Mouse (Mus musculus): ENCODE measurements around the gene Hyal2.
"Not testable (repeated sequence)": the region's sequence is repeated elsewhere in the genome, so short reads cannot be mapped to it uniquely, and the experiment has no call there.

Hyal2 gene

DNA sequence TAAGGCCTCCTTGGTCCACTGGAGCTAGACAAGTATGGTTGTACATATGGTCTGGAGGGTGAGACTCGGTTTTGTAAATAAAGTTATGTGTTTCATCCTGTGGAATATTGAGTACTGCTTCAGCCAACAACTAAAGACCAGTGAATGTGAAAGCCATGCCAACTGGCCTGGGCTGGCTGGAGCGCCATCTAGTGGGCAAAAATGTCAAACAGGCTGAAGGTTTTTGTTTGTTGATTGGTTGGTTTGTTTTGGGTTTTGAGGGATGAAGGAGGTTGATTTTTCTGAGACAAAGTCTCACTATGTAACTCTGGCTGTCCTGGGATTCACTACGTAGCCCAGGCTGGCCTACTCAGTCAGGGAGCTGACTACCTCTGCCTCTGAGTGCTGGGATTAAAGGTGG lies 22.1 kb upstream of the Hyal2 start:
- DNase-seq (ENCODE audit: extremely low read depth, low read depth): no peak

DNA sequence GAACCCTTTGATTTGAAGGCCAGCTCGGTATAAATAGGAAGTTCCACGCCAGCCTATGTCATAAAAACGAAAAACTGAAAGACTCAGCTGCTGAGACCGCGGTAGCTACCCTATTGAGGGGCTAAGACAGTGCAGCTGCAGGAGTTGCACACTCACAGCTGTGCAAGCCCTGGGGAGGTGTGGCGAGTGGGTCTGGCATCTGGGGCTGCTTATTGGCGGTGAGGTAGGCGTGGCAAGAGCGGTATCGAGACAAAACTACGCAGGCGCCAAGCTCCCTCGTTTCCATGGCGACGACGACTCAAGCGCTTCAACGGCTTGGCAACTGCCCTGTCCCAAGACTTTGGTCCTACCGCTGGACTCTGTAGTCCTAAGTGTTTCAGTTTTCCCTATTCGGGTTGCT lies 20.7 kb upstream of the Hyal2 start, which contains the start of gene Zmynd10:
Gene Zmynd10 (plus strand): TSS at position 273 of the 400 bp plus-strand sequence.
- no peak for DNase-seq (ENCODE audit: extremely low read depth, low read depth)

DNA sequence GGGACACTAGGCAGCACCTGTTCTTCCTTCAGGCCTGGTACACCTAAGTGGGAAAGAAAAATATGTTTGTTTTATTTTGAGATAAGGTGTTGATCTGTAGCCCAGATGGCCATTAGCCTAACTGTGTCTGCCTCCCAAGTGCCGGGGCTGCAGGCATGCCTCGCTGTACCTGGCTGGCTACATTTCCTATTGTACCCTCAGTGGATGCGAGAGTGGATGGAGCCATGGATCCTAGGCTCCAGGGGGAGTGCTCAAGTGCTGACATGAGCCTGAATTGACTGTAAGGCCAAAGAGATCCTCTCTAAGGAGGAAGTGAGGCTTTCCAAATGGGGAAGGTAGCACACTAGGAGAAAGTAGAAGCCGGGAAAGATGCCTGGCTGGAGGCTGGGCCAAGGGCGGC lies 19.8 kb upstream of the Hyal2 start:
- DNase-seq (ENCODE audit: extremely low read depth, low read depth): no peak

DNA sequence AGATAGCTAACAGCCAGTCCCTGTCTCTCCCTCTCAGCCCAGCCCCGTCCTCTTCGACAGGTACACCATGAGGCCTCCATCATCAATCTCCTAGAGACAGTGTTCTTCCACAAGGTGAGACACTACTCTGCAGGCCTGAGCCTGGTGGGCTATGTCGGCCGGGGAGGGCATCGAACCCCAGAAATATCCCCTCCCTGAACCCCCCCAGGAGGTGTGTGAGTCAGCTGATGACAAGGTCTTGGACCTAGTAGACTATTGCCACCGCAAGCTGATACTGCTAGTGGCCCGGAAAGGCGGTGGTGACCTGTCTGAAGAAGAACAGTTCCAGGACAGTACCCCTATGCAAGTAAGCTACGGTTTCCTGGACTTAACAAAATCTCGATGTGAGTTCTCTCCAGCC lies 18.9 kb upstream of the Hyal2 start:
- no peak for DNase-seq (ENCODE audit: extremely low read depth, low read depth)

DNA sequence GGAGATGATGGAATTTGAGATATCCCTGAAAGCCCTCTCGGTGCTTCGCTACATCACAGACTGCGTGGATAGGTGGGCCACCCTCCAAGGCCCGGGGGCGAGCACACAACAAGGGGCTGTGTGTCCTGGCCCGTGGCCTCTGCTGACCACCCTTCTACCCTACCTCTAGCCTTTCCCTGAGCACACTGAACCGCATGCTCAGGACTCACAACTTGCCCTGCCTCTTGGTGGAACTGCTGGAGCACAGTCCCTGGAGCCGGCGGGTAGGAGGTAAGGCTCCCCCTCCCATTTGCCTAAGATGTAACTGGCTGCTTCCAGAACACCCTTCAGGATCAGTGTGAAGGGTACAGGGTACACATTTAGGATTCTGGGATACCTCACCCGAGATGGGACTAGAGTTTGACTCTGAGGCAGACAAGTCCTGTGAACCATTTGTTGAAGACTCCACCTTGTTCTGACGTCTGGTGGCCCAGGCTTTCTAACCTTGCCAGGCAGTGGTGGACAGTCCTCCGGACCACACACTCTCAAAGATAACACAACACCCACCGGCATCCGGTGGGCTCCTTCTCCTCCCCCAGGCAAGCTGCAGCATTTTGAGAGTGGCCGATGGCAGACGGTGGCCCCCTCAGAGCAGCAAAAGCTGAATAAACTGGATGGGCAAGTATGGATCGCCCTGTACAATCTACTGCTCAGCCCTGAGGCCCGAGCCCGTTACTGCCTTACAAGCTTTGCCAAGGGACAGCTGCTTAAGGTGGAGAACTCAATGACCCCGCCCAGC lies 18.3 kb upstream of the Hyal2 start:
- DNase-seq (ENCODE audit: extremely low read depth, low read depth): no peak

DNA sequence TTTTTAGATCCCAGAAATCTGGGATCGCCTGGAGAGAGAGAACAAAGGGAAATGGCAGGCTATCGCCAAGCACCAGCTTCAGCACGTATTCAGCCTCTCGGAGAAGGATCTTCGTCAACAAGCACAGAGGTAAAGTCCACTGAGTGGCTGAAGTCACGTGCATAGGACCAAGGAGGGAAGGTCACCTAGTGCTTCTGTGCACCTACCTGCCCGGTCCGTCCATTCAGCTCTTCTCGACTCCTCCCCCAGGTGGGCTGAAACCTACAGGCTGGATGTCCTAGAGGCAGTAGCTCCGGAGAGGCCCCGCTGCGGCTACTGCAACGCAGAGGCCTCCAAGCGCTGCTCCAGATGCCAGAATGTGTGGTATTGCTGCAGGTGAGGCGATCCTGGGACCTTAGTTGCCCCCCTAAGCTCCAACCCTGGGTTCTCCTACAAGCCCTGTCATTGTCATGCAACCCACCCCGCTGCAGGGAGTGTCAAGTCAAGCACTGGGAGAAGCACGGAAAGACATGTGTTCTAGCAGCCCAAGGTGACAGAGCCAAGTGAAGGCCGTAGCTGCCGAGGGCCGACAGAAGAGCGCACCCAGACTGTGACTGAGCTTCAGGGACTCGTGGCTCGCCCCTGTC lies 17.1 kb upstream of the Hyal2 start:
- DNase-seq (ENCODE audit: extremely low read depth, low read depth): no peak

DNA sequence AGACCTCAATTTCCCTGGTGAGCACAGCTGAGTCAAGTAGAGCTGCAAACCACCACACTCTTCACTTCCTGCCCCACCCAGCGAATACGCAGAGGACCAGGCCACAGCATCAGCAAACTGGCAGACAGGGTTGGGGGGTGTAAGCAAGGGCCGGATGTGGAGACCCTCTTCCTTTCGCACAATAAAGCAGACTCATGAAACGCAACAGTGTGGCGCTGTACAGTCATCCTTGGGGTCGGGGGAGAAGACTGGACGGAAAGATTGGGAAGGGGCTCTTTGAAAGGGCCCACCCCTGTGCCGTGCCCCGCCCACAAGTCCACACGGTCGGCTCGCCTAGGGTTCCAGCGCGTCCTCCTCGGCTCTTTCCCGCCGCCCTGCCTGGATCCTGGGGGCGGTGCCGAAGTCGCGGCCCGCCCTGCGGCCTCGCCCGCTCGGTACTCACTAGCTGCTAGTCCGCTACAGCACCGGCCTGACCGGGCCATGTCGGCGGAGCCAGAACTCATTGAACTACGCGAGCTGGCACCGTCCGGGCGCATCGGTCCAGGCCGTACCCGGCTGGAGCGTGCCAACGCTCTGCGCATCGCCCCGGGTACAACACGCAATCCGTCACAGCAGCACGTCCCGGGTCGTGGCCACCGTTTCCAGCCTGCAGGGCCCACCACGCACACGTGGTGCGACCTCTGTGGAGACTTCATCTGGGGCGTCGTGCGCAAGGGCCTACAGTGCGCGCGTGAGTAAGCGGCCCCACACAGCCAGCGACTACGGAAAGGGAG lies 16.4 kb upstream of the Hyal2 start, which contains the start of gene Rassf1:
Gene Rassf1 (plus strand): TSS at position 439 of the 773 bp plus-strand sequence.
- no peak for DNase-seq (ENCODE audit: extremely low read depth, low read depth)

DNA sequence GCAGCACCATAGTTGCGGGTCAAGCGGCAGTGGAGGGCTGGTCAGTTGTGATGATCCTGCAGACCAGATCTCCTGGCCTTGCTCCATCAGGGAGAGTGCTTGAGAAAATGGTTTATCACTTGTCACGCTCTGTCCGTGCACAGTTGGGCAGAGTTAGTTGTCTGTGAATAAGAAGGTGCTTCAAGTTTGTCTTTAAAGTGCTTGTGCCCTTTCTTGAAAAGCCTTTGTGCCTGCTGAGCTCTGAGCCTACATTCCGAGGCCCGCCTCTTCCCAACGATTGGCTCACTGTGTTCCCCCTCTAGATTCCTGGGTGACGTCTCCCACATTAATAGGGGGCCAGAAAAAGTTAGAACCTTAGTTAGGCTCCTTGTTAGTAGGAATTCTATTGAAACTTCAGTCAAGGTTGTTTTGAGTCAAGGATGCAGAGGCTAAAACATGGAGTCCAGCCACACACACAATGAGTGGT lies 15.8 kb upstream of the Hyal2 start:
- DNase-seq (ENCODE audit: extremely low read depth, low read depth): no peak

DNA sequence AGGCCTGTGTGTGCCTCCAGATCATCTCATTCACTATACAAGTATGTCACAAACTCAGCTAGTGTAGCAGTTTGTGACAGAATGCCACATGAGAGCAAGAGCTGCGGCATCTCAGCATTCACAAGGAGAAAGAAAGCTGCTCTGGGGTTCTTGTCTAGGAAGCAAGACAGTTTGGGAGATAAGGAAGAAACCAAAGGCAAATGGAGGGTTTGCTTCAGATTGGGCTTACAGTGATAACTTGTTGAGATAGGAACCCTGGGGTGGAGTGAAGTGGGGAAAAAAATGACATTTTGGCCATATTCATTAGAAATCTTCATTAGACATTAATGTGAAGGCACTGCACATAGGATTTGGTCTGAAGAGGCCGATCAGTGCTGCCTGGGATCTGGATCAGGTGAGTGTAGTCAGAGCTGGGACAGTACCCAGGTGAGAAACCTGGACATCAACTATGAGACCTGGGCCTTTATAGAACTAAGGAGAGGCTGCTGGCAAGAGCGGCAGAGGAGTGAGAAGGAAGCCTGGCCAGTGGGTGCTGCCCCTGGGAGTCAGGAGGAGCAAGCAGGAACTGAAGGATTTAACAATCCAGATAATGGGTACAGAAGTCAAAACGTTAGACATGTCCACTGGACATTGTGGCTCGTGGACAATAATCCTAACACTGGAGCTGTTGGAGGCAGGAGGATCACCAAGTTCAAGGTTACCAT lies 14.9 kb upstream of the Hyal2 start:
- no peak for DNase-seq (ENCODE audit: extremely low read depth, low read depth)

DNA sequence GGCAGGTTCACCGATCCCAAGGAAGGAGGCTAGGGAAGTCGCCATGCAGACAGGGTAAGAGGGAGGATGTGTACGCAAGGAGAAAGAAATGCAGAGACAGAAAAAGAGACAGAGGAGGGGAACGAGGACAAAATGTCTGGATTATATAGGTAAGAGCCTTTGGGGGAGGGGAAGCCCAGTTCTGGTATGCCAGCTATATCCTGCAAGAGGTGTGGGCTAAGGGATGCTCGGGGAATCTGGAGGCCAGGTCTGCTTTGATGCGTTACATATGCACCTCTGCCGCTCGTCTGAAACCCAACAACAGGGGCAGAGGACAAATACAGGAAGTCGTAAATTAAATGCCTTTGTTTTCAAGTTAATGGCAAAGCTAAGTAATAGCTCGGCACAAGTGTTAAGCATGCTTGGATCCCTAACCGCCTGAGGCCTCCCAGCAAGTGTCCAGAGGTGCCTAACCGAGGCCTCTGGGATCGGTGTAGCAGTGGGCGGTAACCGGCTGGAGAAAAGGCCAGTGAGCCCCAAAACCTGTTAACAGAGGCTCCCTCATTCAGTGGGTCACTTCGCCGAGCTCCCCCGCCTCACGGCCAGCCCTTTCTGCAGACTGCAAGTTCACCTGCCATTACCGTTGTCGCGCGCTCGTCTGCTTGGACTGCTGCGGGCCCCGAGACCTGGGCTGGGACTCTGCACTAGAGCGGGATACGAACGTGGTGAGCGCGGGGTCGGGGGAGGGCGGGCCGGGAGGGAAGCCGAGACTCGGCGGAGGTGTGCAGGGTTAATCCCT lies 14.0 kb upstream of the Hyal2 start:
- no peak for DNase-seq (ENCODE audit: extremely low read depth, low read depth)

DNA sequence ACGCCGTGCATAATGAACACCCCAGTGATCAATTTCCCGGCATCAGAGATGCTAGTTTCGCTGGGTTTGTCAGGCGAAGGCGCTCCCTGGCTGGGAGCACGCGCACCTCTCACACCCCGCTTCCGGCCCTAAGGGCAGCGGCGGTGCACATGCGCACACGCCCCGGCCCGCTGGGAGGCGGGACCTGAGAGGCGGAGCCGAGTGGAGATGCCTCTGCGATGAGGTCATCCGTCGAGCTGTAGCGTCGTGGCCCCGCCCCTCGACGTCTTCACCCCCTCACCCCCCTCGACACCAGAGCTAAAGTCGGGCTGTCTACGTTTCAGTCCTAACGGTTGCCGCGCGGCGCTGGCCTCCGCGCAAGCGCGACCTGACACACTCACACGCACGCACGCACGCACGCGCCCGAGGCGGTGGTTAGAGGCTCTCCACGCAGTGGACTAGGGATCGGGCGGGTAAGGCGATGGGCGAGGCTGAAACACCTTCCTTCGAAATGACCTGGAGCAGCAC lies 13.4 kb upstream of the Hyal2 start:
- DNase-seq (ENCODE audit: extremely low read depth, low read depth): peak; percentile 94

DNA sequence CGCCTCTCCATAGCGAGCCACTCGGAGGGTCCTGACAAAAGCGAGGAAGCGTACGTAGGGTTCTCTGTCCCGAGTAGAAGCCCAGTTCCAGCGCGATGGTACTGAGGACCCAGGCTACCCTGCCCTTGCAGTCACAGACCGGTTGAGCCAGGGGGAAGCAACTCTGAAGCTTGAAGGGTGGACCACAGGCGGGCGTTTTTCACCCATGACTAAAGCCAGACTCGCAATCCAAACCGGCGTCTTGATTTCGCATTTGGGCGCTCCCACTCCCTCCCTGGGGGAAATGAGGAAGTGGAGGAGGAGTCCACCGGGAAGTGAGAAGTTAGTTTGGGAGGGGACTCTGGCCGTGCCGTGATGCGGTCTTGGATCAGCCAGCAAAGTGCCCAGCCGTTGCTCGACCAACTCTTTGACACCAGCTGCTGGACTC lies 12.7 kb upstream of the Hyal2 start:
- peak; percentile 71 for DNase-seq (ENCODE audit: extremely low read depth, low read depth)

DNA sequence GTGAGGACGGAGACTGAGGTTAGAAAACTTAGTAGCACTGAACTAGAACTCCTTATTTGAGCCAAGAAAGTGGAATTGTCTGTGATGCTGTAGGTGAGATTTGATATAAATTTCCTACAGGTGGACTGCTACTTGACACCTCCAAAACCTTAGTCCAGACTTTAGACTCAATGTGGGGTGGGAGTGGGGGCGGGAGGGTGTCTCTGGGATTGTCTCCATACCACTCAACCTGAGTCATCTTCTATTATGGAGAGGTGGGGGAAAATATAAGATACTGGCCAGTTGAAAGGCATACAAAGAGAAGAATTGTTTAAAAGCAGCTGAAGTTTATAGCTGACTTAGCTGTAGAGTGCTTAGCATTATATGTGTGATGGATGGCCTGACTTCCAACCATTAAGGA lies 12.0 kb upstream of the Hyal2 start:
- DNase-seq (ENCODE audit: extremely low read depth, low read depth): no peak

DNA sequence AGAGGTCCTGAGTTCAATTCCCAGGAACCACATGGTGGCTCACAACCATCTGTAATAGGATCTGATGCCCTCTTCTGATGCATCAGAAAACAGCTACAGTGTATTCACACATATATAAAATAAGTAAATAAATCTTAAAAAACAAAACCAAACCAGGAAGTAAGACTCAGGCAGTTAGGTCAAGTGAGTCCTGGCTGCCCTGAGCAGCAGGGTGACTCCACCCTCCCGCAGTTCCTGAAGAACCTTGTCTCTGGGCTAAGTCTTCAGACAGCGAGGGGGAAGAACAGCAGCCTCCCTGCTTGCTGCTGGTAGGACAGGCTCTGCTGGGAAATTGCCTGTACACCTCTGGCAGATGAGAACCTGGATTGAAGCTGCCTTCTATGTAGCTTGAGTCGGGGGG lies 11.4 kb upstream of the Hyal2 start:
- DNase-seq (ENCODE audit: extremely low read depth, low read depth): no peak

DNA sequence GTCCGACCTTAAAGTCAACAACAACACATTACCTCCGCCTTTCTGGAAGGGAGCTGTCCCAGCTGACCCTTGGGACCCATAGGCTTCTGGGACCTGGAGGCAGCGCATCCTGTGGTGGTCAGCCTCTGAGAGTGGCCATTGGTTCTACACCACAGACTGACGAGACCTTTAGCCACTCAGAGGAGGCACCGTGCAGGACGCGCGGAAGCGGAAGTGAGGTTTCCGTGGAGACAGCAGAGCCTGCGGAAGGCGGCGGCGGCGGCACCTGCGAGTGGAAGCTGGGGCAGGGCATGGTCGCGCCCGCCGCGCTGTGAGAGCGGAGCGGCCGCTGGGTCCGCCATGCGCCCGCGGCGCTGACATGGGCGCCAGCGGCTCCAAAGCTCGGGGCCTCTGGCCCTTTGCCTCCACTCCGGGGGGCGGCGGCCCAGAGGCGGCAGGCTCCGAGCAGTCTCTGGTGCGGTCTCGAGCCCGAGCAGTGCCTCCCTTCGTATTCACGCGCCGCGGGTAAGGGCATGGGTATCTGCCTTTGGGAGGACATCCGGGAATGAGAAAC lies 4.6 kb upstream of the Hyal2 start, which contains the start of gene Tusc2:
Gene Tusc2 (plus strand): TSS at position 227 of the 553 bp plus-strand sequence.
- peak; percentile 91 for DNase-seq (ENCODE audit: extremely low read depth, low read depth)

DNA sequence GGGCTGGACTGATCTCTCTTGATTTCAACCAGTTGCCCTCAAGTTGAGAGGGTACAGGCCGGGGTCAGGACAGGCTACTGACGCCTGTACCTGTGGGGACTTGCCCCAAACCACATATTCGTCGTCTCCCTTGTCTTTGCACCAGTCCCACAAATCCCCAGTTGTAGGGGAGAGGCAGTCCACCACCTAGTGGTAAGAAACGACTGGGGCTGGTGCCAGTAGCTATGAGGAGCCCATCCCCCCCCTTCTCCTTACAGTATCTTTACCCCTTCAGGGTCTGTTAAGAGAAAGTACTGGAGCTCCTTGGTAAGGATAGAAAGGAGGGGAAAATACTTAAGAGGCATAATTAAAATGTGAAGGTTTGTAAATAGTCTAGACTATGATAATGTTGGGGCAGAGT lies 2.2 kb upstream of the Hyal2 start:
- DNase-seq (ENCODE audit: extremely low read depth, low read depth): not testable (repeated sequence)

DNA sequence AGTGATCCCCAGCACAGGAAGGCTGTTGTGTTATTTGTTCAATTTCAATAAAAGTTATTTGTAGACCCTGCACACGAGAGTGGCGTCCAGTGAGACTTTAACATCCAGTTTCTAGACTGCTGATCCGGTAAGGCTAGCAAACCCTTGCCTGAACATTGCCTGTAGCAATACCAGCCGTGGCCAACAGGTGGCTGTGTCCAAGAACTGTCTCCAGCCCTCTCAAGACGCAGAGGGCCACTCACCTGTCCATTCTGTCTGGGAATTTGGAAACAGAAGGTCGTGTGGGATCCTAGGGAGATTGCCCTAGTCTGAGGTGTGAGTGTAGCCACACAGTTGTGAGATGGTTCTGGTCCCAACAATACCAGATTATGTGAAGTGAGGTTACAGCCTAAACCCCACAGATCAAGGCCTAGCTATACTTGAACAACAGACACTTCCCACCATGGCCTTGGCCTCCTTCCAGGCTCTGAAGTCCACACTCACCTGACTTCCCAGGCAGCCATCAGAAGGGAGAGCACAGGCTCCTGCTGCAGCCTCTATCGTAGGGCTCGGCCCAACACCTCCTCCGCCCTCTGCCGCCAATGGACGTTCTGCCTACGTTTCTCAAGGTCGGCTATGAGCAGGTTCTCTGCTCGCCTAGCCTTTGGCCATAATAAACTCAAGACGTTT lies 1.6 kb upstream of the Hyal2 start:
- no peak for DNase-seq (ENCODE audit: extremely low read depth, low read depth)

DNA sequence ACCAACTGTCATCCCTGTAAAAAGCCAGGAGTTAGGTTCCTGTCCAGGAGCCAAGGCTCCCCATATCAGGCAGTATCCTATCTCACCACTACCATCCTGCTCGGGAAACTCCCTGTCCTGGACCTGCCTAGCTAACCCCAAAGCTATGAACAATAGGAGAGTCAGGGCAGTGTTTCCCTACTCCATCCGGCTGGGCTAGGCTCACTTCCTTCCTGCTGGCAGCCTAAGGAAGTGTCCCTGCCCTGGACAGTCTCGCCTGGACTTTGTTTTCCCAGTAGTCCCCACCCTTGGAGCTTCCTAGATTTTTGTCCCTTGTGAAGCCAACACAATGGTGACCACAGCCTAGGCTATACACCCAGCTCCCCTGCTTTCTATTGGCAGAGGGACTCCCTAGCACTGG lies 890 bp upstream of the Hyal2 start:
- no peak for DNase-seq (ENCODE audit: extremely low read depth, low read depth)
